Mouse (Mus musculus): ENCODE results near the gene Xxylt1. TPM values are rescaled to one million over a fixed set of nuclear protein-coding genes. Genes with fewer than 3 reads are reported as not detected.
A peak's percentile ranks its signal among the peaks of the same experiment; 100 is the strongest.

Gene Xxylt1
- polyA plus RNA-seq, 1 experiment = 36.3 TPM

DNA sequence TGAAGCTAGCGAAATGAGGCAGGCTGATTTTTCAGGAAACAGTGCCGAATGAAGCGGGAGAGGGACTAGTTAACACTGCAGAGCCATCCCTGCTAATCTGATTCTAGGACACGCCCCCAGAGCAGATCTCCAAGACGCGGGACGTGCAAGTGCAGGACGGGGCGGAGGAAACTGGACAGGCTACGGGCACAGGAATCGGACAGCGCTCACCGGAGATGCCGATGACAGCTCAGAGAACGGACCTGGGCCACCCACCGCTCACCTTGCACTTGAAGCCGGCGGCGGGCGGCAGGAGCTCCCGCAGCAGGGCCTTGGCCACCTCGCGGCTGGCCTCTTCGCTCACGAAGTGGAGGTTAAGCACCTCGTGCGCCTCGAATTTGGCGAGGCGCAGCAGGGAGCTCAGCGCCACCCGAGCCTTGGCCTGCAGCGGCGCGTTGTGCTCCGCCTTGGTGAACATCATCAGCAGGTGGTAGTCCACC lies 620 bp downstream of the Xxylt1 start:
- TF ChIP-seq POLR2A (IDR thresholded peaks at IDR 0.05; ENCODE audit: low read depth, low read length) (no peak; the same call in 1 of the 2 replicates), CTCF (IDR thresholded peaks at IDR 0.05; ENCODE audit: borderline replicate concordance, insufficient read depth, low read length) (no peak)
- Histone ChIP-seq H3K4me1 (ENCODE audit: control insufficient read depth, insufficient read depth, low read length) (peaks cover 10% of the 10 kb centered on the region), H3K27ac (ENCODE audit: insufficient read depth, low read length) (no peak overlapping the region), H3K4me3 (ENCODE audit: insufficient read depth, low read length) (peak overlapping the region; percentile 76)

DNA sequence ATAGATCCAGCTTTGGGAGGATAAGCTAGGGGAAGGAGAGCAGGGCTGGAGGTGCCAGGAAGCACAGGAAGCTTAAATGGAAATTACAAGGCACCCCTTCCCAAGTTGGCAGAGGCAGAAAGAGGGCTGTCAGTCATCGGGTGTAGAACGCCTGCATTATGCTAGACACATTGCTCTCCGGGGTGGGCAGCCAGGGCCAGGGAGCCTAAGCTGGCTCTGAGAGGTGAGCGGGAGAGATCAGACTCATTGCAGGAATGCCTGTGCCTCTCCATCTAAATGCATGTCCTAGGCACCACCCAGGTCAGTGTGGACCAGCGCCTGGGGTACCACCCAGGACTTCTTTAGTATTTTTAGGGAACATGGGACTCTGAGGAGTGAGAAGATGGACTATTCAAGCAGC lies 3.8 kb downstream of the Xxylt1 start:
- TF ChIP-seq CTCF (IDR thresholded peaks at IDR 0.05; ENCODE audit: borderline replicate concordance, insufficient read depth, low read length) (no peak), POLR2A (IDR thresholded peaks at IDR 0.05; ENCODE audit: low read depth, low read length) (no peak)
- H3K4me1 ChIP-seq (ENCODE audit: control insufficient read depth, insufficient read depth, low read length) = peaks cover 10% of the 10 kb centered on the region
- H3K4me3 ChIP-seq (ENCODE audit: insufficient read depth, low read length) = no peak overlapping the region
- H3K27ac ChIP-seq (ENCODE audit: insufficient read depth, low read length) = no peak overlapping the region

DNA sequence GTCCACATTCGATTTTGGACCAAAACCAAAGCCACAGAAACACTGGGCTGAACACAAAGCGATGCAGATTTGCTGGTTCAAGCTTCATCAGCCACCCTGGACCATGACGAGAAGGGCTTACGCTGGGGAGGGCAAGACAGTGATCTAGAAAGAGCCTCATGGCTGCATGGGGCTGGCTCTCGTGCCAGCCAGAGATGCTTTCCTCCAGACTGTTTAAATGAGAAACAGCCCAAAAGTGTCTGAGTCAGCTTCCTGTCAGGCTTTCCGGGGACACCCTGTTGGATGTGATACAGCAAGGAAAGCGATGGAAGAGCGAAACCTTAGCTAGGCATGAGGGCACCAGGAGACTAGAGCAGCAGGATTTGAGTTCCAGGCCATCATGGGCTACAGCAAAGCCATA lies 4.8 kb downstream of the Xxylt1 start:
- Histone ChIP-seq H3K4me1 (ENCODE audit: control insufficient read depth, insufficient read depth, low read length) (peaks cover 10% of the 10 kb centered on the region), H3K4me3 (ENCODE audit: insufficient read depth, low read length) (no peak overlapping the region), H3K27ac (ENCODE audit: insufficient read depth, low read length) (peak overlapping the region; percentile 10; the same call in 1 of the 2 replicates)
- TF ChIP-seq POLR2A (IDR thresholded peaks at IDR 0.05; ENCODE audit: low read depth, low read length) = no peak
- no peak for TF ChIP-seq CTCF (IDR thresholded peaks at IDR 0.05; ENCODE audit: borderline replicate concordance, insufficient read depth, low read length)

DNA sequence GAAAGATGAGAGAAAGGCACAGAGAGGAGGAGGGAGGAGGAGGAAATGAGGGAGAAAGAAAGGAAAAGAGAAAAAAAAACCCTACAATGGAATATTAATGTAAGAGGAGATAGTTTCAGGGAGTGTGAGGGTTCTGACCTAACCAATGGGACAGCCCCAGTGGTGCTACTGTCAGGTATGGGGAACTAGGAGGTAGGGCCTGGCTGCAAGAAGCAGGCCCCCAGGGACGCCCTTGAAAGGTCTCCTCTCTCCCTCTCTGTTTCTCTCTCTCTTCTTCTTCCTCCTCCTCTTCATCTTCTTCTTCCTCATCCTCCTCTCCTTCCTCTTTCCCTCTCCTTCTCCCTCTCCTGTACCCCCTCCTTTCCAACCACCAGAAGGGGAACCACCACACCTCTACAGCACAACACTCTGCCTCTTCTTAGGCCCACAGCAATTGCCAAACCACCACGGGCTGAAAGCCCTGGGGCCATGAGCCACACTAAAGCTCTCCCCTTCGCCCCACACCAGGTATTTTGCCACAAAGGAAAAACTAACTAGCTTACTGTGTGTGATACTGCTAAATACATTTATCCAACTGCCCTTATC lies 6.8 kb downstream of the Xxylt1 start:
- peaks cover 7% of the 10 kb centered on the region for H3K4me1 ChIP-seq (ENCODE audit: control insufficient read depth, insufficient read depth, low read length)
- TF ChIP-seq CTCF (IDR thresholded peaks at IDR 0.05; ENCODE audit: borderline replicate concordance, insufficient read depth, low read length) = no peak
- no peak for TF ChIP-seq POLR2A (IDR thresholded peaks at IDR 0.05; ENCODE audit: low read depth, low read length)
- H3K4me3 ChIP-seq (ENCODE audit: insufficient read depth, low read length) = no peak overlapping the region
- no peak overlapping the region for H3K27ac ChIP-seq (ENCODE audit: insufficient read depth, low read length)

DNA sequence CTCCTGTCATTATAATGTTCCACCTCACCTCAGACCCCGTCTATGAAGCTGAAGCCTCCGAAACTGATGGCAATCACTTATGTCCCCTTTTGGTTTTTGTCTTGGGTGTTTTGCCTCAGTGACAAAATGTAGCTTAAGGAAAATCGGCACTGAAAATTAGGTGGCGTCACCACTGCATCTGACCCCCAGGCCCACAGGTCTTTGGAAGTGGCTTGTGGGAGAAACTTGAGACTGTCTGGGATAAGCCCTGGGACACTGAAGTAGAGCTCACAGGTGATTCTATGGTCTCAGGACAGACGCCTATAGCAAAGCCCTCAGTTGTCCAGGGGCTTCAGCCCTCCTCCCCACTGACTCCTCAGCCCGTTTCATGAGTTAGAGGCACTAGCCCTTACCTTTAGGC lies 9.5 kb downstream of the Xxylt1 start:
- no peak for TF ChIP-seq CTCF (IDR thresholded peaks at IDR 0.05; ENCODE audit: borderline replicate concordance, insufficient read depth, low read length)
- no peak for TF ChIP-seq POLR2A (IDR thresholded peaks at IDR 0.05; ENCODE audit: low read depth, low read length)
- peaks cover 7% of the 10 kb centered on the region for H3K4me1 ChIP-seq (ENCODE audit: control insufficient read depth, insufficient read depth, low read length)
- H3K4me3 ChIP-seq (ENCODE audit: insufficient read depth, low read length) = no peak overlapping the region
- no peak overlapping the region for H3K27ac ChIP-seq (ENCODE audit: insufficient read depth, low read length)

DNA sequence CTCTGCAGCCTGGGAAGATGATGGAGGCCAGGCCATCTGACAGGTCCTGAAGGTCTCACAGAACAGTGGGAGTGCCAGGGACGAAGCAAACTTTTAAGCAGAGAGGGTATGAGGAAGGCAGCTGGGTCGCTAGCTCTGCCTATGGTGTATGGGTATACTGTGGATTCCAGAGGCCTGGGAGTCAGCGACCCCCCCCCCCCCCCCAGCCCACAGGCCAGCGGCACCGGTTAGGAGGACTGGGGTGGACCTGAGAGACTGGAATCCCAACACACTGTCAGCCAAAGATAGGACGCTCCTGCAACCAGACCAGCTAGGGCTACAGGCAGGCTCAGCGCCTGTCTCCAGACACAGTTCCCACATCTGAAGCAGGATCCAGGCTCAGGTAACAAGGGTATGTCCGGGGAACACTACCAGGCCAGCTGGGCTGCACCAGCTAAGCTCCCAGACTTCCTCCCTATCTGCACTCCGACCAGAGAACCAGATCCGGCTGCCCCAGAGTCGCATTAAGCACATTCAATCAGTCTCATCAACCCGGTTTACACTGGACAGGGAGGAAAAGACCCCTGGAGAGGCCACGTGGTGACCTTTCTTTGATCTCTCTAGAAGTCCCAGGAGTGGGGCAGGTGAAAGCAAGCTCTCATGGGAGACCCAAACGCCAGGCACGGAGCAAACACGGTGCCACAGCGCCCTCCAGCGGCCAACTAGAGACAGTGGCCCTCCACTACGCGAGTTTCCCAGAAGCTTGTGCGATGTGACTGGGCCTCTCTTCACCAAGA lies 10.7 kb downstream of the Xxylt1 start:
- TF ChIP-seq CTCF (IDR thresholded peaks at IDR 0.05; ENCODE audit: borderline replicate concordance, insufficient read depth, low read length) = peak; percentile 98
- no peak for TF ChIP-seq POLR2A (IDR thresholded peaks at IDR 0.05; ENCODE audit: low read depth, low read length)
- Histone ChIP-seq H3K4me1 (ENCODE audit: control insufficient read depth, insufficient read depth, low read length) (no peaks in the 10 kb centered on the region), H3K4me3 (ENCODE audit: insufficient read depth, low read length) (no peak overlapping the region), H3K27ac (ENCODE audit: insufficient read depth, low read length) (no peak overlapping the region)

DNA sequence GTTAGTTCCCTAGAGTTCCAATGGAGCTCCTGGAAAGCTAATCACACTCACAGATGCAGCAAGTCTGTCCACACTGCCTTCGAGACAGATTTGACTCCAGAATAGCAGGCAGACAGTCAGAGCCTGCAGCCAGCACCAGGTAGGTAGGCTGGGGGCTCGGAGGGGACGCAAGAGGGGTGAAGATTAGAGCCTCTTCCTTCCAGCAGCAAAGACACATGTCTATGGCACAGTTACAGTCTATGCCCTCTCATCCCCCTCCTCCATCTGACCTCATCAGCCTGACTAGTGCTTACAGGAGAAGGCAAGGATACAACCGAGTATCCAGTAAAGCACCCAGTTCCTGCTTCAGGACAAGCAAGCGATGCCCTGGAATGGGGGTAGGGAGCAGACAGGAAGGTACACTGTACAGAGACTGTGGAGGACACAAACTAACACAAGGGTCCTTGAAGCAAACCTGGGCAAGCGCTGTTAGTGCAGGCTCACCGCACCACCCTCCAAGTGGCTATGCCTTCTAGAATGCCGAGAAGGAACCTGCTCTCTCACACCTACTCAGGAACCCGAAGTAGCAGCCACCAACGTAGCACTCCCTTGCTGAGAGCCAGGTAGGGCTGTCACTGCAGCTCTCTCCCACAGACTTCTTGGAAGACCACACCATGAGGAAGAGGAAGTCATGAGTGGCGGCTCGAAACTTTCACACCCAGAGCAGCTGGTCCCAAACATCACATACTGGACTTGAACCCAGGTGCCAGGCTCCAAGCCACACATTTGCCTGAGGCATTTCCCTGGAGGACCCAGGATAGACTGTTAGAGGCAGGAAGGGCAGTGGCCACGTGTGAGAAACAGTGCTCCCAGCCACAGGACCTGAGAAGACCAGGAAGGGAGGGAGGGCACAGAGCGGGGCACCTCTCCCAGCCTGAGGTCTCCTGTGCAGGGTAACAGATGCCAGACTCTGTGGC lies 11.7 kb downstream of the Xxylt1 start:
- Histone ChIP-seq H3K4me1 (ENCODE audit: control insufficient read depth, insufficient read depth, low read length) (no peaks in the 10 kb centered on the region), H3K27ac (ENCODE audit: insufficient read depth, low read length) (no peak overlapping the region), H3K4me3 (ENCODE audit: insufficient read depth, low read length) (no peak overlapping the region)
- TF ChIP-seq POLR2A (IDR thresholded peaks at IDR 0.05; ENCODE audit: low read depth, low read length) = no peak
- no peak for TF ChIP-seq CTCF (IDR thresholded peaks at IDR 0.05; ENCODE audit: borderline replicate concordance, insufficient read depth, low read length)

DNA sequence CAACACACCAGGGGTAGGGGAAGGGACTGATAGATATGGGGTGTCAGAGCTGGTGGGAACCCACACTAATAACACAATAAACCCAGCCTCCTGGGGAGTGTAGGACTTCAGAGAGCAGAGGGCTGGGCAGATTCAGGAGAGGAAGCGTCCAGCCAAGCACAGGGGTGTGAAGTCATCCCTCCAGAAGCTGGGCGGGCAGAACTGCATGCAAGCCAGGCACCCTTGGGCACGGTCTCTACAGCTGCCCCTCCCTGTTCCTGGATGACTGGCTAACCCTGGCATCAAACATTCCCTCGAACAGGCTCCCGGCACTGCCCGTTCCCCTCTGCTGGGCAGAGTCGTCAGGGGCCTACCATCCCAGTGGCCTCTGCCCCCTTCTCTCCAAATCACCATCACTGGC lies 13.0 kb downstream of the Xxylt1 start:
- Histone ChIP-seq H3K4me1 (ENCODE audit: control insufficient read depth, insufficient read depth, low read length) (no peaks in the 10 kb centered on the region), H3K27ac (ENCODE audit: insufficient read depth, low read length) (no peak overlapping the region), H3K4me3 (ENCODE audit: insufficient read depth, low read length) (no peak overlapping the region)
- TF ChIP-seq POLR2A (IDR thresholded peaks at IDR 0.05; ENCODE audit: low read depth, low read length) (no peak), CTCF (IDR thresholded peaks at IDR 0.05; ENCODE audit: borderline replicate concordance, insufficient read depth, low read length) (no peak)

DNA sequence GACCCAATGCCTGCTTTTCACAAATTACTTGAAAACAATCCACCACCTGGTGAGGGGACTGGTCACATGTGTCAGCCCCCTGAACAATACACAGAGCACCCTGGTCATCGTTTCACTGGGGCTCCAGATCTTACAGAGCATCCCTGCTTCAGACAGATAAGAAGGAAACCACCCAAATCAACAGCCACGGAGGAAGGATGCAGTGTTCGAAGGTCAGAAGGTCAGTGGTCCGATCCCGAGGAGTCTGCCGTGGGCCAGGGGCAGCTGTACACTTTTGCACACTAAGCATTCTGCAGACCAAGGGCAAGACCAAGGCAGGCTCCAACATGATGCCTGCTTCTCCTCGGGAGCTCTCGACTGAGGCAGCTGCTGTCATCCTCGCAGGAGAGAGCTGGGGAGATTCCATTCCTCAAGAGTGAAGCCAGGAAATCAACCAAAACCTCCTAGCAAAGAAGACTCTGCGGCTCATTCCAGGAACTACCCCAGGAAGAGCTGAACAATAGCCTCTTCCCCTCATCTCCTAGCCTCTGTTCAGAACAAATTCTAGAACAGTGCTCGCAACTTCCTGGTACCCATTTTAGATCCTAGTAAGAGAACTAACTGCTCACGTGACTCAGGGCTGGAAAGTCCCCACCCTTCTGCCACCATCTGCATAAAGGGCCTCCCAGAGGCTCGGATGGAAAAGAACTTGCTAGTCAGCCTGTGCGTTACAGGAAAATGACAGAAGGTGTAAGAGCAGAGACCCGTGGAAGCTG lies 14.7 kb downstream of the Xxylt1 start:
- Histone ChIP-seq H3K4me1 (ENCODE audit: control insufficient read depth, insufficient read depth, low read length) (no peaks in the 10 kb centered on the region; the same call in 1 of the 2 replicates), H3K27ac (ENCODE audit: insufficient read depth, low read length) (no peak overlapping the region)
- TF ChIP-seq POLR2A (IDR thresholded peaks at IDR 0.05; ENCODE audit: low read depth, low read length) = no peak
- no peak for TF ChIP-seq CTCF (IDR thresholded peaks at IDR 0.05; ENCODE audit: borderline replicate concordance, insufficient read depth, low read length)

More for the DNA sequence above, 14.7 kb downstream of the Xxylt1 start:
- H3K4me3 ChIP-seq (ENCODE audit: insufficient read depth, low read length) = no peak overlapping the region

Data from embryonic fibroblast, embryonic 13.5 days (primary cell).